Mouse (Mus musculus) olfactory bulb, adult 2 months (tissue): ENCODE measurements at regions not wholly inside any gene's neighbourhood (a gene's known extent, or its start where the extent isn't known, plus 50 kb on each side); places are given as distances from the start of the nearest gene placed in this dataset.

Experiments used
- H3K27ac ChIP-seq: fragments of 200-500 bp; 2 replicates; pipeline ENCODE4 v1.5.1; 2012; ENCODE audit warnings: low read depth, low read length; ENCODE audit not compliant: insufficient read depth
- H3K4me1 ChIP-seq: fragments of 200-500 bp; 2 replicates; pipeline ENCODE4 v1.6.1; 2012; ENCODE audit warnings: low read length; ENCODE audit not compliant: control insufficient read depth, insufficient read depth
- H3K4me3 ChIP-seq: fragments of 200-500 bp; 2 replicates; pipeline ENCODE4 v1.5.1; 2012; ENCODE audit warnings: mild to moderate bottlenecking, low read depth, low read length, moderate library complexity; ENCODE audit not compliant: insufficient read depth
- CTCF ChIP-seq: fragments of 200-500 bp; IDR thresholded peaks from 2 replicates; pipeline ENCODE4 v1.5.1; 2012; ENCODE audit warnings: low read depth, mild to moderate bottlenecking, low read length, moderate library complexity; ENCODE audit not compliant: insufficient read depth
- POLR2A ChIP-seq: fragments of 200-500 bp; IDR thresholded peaks from 2 replicates; pipeline ENCODE4 v1.6.1; 2012; ENCODE audit warnings: mild to moderate bottlenecking, low read depth, low read length, moderate library complexity; ENCODE audit not compliant: insufficient read depth
- WGBS: fragments of 180-500 bp; shearing (Covaris S2); methylation state at CpG from one replicate; pipeline ENCODE4 v1.1.7; 2018; 5-methylcytosine and 5-hydroxymethylcytosine counted together

GRCm38 (mm10) chr15:51592069-51592435 is 2292.7 kb upstream of the Gm7489 start:
- WGBS: 19% methylated on average over 9 of the region's 9 CpGs
- H3K4me3 ChIP-seq: no peak overlapping the region
- H3K27ac ChIP-seq: no peak overlapping the region
- TF ChIP-seq CTCF (no peak), POLR2A (no peak)
- peaks cover 11% of the 10 kb centered on the region for H3K4me1 ChIP-seq

DNA sequence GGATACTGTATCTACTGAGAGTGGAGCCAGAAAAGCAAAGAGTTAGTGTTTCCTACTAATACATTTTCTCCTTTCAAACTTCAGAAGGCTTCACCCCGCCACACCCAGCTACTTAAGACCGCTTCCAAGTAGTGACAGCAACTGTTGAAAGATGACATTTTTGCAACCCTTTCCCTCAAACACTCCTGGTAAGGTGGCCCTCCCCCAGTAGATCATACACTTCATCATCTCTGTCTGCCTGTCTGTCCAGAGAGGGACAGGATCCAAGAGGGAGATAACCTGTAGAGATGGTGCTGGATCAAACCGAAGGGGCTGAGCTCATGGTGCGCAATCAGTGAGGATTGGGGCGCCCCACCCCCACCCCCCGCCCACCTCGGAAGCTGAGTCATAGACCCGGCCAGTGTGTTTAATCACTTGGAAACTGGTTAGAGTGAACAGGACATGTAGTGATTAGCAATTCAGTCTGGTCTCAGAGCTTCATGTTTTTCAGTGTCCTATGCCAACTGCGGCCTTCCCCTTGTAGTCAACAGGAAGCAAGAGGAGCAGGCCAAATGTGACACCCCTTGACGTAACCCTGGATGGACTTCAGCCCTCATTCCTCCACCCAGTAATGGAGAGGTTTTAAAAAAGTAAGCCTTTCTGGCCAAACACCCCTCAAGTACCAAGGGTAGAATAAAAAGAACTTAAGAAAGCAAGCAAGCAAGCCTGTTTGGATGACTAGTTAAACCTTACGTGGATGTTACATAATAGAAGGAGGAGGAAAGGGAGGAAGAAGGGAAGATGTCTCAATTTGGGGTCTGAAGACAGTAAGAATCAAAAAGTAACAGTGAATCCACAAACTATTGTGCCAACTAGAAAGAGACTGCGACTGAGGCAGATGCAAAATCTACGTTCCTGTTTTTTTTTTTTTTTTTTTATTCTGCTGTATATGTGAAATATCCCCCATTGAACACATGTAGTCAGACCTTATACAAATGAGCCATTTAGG is 2291.9 kb upstream of the Gm7489 start:
- Histone ChIP-seq H3K4me1 (peaks cover 11% of the 10 kb centered on the region), H3K4me3 (no peak overlapping the region), H3K27ac (no peak overlapping the region)
- TF ChIP-seq POLR2A: no peak
- 54% methylated on average over 13 of the region's 13 CpGs for WGBS

DNA sequence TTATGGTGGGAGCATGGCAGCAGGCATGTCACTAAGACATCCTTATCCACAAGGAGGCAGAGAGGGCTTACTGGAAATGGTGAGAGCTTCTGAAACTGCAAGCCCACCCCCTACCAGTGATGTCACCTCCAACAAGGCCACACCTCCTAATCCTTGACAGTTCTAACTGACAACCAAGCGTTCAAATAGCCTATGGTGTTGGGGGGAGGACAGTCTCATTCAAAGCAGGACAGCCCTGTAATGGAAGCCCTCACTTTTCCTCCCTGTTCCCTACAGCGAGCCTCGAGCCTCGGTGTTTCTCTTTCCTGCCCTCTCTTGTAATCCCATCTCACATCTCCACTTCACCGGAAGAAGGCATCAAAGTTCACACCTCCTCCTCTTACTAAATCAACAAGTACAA is 2290.6 kb upstream of the Gm7489 start:
- no peak overlapping the region for H3K27ac ChIP-seq
- no peak overlapping the region for H3K4me3 ChIP-seq
- peaks cover 11% of the 10 kb centered on the region for H3K4me1 ChIP-seq
- 90% methylated on average over 5 of the region's 5 CpGs for WGBS
- TF ChIP-seq CTCF: no peak
- no peak for TF ChIP-seq POLR2A

GRCm38 (mm10) chr15:51595655-51596054 is 2289.1 kb upstream of the Gm7489 start:
- TF ChIP-seq POLR2A: no peak
- TF ChIP-seq CTCF: no peak
- 77% methylated on average over 1 of the region's 1 CpGs for WGBS
- no peak overlapping the region for H3K27ac ChIP-seq

DNA sequence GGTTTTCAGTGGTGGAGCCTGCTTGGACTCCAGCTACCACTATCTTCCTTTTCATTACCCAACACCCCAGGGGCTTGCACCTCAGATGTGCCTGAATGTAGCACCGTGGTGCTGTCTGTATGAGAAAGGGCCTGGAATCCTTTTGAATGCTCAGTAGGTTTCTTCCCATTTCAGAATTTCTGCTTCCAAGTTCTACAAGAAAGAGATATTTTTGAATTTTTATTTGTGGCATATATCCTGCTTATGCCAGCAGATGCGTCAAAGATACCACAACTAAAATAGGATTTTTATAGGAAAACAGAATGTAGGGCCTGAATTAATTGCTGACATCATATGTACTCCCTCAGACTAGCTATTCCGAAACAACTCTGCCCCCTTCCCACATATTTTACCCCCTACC is 2286.9 kb upstream of the Gm7489 start:
- Histone ChIP-seq H3K27ac (no peak overlapping the region), H3K4me3 (no peak overlapping the region), H3K4me1 (peaks cover 1% of the 10 kb centered on the region; the same call in 1 of the 2 replicates)
- WGBS: 93% methylated on average over 3 of the region's 3 CpGs
- TF ChIP-seq CTCF: no peak
- no peak for TF ChIP-seq POLR2A

More at GRCm38 (mm10) chr15:51595655-51596054, 2289.1 kb upstream of the Gm7489 start:
- Histone ChIP-seq H3K4me3 (no peak overlapping the region), H3K4me1 (peaks cover 11% of the 10 kb centered on the region)

DNA sequence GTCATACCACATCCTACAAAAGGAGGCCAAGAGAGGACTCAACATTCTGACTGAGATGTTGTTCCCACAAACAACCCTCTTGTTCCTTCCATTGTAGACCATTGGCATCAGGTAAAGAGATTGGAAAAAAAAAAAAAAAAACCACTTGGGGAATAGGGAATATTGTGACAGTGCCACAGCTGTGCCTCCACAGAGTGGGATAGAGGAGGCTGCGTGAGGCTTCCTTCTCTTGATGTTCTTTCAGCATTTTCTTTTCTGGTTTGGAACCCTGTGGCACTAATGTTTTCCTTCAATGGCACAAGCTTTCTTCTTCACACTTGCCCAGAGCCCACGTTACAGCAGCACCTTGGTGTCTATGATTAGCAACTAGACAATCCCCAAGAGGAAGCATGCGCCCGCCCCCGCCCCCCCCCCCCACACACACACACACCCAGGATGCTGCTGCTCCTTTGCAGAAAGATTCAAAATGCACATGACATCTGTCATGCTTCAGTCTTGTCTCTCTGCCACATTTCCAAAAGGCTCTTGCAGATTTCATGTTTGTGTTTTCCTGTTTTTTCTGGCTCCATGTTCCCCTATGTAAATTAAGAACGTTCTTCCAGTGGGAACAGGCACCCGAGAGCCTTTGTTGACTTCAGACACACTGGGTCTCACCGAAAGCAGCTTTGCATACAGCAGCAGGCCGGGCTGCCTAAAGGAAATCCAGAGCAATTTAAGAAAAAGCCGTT is 2283.4 kb upstream of the Gm7489 start:
- Histone ChIP-seq H3K27ac (no peak overlapping the region), H3K4me3 (no peak overlapping the region), H3K4me1 (no peaks in the 10 kb centered on the region)
- 39% methylated on average over 10 of the region's 10 CpGs for WGBS
- TF ChIP-seq CTCF (no peak), POLR2A (no peak)

DNA sequence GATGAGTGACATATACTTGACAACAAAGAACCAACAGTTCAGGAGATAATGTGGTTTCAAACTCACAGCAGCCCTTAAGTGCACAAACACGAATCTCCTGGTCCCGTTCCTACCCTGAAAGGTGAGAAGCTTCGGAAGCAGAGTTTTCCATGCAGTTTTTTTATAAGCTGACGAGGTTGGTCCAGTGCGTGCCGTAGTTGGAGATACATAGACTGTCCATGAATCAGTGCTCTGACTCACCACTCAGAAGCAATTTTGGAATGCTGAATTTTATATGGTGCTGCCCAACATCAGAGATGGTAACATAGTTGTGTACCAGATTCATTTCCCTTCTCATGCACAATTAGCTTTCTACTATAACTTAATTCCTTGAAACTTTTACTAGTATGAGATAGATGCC is 2263.3 kb upstream of the Gm7489 start:
- 93% methylated on average over 6 of the region's 6 CpGs for WGBS
- H3K4me3 ChIP-seq: no peak overlapping the region
- no peak for TF ChIP-seq CTCF
- no peak for TF ChIP-seq POLR2A
- no peak overlapping the region for H3K27ac ChIP-seq
- no peaks in the 10 kb centered on the region for H3K4me1 ChIP-seq

DNA sequence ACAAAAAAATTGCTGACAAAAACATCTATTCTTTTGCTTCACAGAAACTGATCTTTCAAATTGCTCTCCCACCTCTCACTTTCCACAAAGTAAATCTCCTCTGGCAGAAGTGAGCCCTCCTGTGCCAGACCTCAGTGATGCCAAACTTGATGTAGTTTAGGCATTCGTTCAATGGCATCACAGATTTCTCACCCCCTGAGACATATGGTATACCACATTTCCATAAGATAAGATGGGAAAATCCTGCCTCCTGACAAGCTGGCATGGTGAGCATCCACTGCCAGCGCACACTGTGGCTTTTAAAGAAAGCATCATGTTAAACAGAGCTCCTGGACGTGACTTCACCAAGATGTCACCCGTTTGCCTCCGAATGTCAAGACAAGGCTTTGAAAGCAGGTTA is 2257.2 kb upstream of the Gm7489 start:
- H3K4me3 ChIP-seq: no peak overlapping the region
- WGBS: 95% methylated on average over 5 of the region's 5 CpGs
- H3K4me1 ChIP-seq: no peaks in the 10 kb centered on the region
- no peak overlapping the region for H3K27ac ChIP-seq
- TF ChIP-seq CTCF (no peak), POLR2A (no peak)

DNA sequence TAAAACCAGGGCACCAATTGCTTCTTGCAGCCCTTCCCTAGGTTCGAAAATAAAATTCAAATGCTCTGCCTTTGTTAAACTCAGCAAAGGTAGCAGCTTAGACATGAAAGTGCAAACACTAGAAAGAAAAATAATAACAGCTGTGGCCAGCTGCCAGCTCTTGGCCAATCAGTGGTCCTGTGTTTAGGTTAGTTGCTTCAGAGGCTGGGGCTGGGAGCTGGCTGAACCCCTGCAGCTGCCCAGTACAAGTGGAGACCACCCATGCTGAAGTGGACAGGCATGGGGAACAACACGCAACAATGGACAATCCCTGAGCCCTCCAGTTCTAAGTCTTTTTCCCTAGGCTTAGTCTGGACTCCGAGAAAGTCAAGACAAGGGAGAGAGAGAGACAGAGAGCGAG is 2256.2 kb upstream of the Gm7489 start:
- no peak for TF ChIP-seq POLR2A
- no peak overlapping the region for H3K27ac ChIP-seq
- no peaks in the 10 kb centered on the region for H3K4me1 ChIP-seq
- WGBS: 48% methylated on average over 4 of the region's 4 CpGs
- no peak overlapping the region for H3K4me3 ChIP-seq
